Mouse (Mus musculus) left cerebral cortex, adult 8-10 months (tissue): ENCODE data around the gene Kcnj4. TPM values are rescaled to one million over a fixed set of nuclear protein-coding genes. Genes with fewer than 3 reads are reported as not detected.

Experiments
- DNase-seq, 2 experiments: peaks; one replicate each; pipeline ENCODE4 v3.0.0; 2022; ENCODE audit warnings: low spot score in 2 of 2
- total RNA-seq, 4 experiments: library from RNA; stranded (reverse); gene quantifications; 2 replicates each; pipeline ENCODE4 v1.2.4; 2022

Kcnj4 gene
- 100 to 1,000 TPM; 188 to 236 (median 202) TPM for total RNA-seq

DNA sequence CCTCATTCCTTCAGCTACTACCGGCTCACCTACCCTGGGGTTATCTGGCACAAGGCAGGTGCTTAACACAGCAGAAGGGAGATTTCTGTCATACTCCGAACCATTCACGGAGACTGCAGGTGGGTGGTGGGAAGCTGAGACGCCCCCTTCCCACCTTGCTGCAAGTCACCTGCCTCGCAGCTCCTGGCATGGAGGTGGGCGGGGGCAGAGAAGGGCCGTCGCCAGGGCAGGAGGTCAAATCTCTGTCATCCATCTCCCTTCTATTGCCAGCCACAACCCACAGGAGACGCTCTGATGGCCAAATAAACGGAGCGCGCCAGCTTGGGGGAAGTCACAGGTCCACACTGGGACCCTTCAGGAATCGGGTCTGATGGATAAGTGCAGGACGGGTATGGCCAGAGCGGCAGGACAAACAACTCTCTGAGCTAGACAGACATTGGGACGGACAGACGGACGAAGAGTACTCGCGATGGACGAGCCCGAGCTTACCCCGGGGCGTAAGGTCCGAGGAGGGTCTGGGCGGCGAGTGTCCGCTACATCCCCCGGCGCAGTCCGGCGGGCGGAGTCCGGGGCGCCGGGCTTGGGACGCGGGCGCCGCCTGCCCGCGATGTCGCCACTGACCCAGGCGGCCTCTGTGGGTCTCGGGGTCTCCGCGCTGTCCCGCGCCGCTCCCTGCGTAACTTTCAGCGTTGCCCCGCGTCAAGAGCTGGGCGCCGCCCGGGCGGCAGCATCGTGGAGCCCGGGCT is at the start of gene Kcnj4:
Gene Kcnj4, minus strand, starts transcription at position 535 of the 746 bp plus-strand sequence.
- no peak for DNase-seq

DNA sequence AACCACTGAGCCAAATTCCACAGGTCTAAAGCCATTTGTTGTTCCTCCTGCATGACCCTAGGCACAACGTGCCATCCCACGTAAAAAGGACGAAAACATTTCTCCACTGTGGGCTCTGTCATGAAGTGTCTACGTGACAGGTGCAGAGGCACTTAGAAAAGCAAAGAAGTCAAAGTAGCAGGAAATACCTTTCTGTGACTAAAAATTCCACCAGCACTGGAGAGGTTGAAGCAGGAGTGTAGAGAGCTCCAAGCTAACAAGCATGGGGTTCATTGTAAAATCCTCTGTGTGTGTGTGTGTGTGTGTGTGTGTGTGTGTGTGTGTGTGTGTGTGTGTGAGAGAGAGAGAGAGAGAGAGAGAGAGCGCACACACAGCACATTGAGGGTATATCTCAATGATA is 47.5 kb upstream of the Kcnj4 start:
- no peak for DNase-seq

DNA sequence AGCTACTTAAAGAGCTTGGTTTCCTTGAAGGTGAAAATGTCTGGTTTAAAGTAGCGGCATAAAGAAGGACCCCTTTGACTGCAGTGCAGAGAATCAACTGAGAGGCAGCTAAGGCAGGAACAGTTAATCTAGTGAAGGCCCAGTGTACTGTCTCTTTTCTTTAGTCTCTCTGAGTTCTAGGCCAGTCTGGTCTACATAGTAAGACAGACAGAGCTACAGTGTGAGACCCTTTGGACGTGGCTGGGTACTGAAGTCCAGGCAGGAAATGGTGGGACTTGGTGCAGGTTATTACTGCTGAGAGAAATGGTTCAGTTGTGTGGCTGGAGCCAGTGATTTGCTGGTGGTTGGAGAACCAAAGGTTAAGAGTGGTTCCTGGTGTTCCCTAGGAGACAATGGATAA is 43.2 kb upstream of the Kcnj4 start:
- DNase-seq, result no peak

DNA sequence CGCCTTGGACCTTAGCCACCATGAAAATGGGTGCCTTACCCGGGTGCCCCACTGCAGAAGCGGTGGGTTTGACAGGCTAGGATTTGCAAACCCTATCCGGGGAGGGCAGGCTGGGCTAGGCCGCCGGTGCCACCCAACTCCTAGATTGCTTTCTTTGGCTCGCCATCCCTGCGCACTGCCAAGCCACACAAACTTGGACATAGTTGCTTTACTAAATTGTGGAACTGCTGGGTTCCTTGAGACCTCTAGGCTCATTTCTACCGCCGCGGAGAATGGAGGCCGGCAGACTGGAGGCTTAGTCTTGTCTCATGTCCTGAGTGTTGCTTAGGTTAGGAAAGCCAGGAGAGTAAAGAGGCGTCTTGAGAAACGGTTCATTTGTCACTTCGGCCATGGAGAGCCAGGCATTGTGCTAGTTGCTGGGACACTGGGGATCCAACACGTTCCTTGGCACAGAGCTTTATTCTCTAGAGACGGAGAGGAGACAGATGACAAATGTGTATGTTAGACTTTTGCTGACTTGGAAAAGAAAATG is 42.3 kb upstream of the Kcnj4 start:
- DNase-seq, result no peak

DNA sequence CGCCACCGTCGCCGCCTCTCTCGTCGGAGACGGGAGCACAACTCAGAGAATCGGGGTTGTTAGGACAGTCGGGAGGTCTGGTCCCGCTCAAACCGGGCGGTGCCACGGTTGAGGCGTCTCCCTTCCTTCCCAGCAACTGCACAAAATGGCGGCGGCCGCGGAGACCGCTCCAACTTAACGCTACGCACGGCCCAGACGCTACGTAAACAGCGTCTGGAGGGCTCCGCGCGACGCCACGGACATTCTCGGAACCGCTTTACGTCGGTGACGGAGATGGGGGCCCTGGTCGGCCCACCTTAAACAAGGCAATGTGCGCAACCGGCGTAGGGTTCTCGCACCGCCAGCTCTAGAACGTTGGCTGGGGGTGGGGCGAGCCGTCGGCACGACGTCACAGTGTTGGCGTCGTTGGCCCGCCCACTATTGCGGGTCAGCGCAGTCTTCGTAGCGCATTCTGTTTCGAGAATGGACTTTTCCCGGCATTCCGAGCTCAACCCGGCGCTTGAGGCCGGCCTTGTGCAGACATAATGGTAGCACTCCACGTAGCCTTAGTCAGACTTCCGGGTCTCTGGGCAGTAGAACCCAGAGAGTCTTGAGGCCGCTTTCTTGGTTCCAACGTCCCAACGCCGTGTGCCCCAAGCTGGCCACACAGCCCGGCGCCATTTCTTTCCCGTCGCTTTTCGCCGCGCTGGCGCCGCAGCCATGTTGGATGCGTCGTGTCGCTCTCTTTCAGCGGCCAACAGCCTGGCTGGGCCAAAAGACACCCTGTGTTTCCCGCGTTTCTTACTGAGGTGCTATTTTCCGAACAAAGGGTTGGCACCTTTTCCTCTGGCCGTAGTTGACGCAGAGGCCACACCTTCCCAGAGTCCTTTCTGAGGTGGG is 41.6 kb upstream of the Kcnj4 start, which contains the start of gene Ddx17:
Gene Ddx17, minus strand, starts transcription at position 332 of the 879 bp plus-strand sequence.
- DNase-seq, result peak; percentile 96 to 99

DNA sequence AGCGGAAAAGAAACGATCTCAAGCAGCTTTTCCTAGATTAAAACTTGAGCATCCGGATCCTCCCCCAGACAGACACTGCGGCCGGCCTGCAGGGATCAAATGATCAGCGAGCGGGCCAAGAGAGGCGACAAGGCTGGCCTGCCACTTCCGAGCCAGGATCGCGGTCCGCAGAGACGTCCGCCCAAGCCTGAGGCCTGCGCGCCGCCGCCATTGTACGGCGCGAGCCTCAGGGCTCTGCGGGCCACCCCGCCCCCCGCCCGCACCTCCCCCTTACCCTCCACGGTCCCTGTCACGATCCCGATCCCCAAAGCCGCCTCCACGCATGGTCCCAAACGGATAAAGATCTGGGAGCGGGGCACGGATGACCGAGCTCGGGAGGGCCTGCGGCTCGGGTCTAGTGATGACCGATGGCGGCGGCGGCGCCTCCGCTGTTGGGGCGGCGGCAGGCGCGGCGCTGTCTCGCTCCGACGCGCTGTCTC is 40.9 kb upstream of the Kcnj4 start:
- DNase-seq, result no peak

DNA sequence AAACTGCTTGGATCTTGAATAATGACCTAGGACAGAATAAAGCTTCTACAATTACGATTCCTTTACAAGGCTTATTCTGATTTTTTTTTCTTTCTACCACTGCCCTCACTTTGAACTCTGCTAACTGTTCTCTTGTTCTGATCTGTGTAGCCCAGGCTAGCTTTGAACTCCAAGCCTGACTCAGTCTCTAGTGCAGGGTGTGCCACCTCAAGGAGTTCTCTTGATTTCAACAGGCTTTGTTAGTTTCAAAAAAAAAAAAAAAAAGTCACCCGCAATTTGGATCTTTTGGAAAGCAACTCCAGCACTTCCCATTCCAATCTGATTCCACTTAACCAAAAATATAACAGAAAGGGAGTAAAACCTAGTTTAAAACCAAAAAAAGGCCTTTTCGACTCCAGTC is 40.5 kb upstream of the Kcnj4 start:
- DNase-seq, result no peak

DNA sequence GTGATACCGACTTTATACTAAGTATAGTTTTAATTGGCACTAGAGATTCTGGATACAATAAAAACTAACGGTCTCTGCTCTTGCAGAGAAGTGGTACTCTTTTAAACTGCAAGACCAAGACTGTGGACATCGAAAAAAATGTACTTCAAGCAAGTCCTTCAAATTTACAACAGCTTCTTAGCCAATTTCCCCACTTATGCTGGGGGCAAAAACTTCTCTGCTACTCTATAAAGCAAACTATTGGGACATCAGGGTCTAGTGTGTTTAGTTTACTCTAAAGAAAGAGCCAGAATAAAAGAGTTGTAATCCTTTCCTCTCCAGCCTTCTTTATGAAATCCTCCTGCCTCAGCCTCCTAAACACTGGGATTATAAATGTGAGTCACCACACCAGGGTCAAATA is 38.9 kb upstream of the Kcnj4 start:
- DNase-seq, result no peak

DNA sequence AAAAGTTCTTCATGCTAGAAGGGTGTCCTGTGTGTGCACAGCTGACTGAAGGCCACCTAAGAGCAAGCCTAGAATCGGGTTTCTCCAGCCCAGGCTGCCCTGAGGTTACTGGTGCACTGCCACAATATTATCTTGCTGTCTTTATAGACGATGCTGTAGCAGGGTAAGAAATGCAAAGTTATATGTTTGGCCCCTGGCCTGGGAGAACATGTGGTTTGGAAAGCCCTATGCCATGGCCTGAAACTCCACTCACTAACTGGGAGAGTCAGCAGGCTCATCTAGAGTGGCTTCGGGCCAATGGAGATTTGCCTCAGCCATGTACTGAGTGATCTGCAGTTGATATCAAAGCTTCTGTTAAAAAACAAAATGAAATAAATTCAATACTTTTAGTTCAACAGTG is 28.8 kb upstream of the Kcnj4 start:
- DNase-seq, result no peak

DNA sequence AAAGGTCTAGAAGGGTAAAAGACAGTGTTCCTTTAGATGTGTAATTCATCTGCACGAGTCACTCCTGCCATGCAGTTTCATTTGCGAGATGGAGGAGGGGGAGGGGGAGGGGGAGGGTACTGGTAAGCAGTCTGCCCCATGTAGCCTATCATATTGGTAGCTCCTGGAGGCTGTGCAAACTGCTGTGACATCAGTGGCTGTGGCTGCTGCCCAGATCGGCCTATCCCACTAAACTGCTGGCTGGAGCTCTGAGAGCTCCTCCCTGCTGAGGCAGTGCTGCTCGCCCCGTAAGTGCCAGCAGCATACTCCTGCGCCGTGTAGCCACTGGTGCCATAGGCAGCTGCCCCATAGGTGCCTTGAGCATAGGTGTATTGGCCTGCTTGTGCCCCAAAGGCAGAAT is 24.9 kb upstream of the Kcnj4 start:
- DNase-seq, result no peak

DNA sequence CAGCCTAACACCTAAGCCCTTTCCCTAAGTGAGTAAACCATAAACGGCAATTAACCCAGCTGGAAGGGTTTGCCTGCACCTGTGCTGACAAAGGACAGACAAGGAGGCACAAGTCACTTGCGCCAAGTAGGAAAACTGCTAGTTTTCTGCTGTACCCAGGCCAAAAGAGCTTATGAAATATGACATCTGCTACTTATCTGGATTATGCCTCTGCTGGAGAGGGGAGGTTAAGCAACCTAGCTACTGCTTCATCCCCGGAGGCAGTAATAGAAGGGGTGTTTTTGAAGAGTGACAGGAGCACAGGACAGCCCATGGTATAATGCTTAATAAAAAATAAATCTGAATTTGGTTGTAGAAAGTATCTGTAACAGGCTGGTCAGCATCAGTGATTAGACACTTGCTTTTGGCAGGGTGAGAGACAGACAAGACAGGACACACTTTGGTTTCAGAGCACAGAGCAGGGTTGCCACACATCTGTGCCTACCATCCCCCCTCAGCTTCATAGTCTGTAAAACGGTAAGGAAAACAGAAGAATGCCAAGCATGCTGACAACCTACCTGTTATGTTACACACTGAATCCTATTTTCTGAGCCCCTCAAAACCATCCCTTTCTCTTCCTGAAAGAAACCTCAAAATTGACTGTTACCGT is 23.1 kb upstream of the Kcnj4 start:
- no peak for DNase-seq

DNA sequence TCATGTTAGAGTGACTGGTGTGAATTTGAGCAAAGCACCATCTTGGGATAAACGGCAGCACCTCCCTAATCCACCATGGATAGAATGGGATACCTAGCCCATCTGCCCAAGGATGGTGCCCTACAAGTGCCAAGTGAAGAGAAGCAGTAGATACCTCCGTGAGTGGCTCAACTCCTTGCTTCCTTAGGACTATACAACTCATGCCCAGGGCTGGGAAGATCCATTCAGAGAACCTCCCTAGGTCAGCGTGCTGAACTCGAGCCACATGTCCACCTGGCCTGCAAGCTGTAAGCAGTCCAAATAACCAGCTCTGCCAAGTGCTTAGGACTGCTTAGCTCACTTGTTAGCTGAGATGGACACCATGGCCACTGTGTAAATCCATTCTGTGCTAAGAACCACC is 22.2 kb upstream of the Kcnj4 start:
- DNase-seq, result no peak

DNA sequence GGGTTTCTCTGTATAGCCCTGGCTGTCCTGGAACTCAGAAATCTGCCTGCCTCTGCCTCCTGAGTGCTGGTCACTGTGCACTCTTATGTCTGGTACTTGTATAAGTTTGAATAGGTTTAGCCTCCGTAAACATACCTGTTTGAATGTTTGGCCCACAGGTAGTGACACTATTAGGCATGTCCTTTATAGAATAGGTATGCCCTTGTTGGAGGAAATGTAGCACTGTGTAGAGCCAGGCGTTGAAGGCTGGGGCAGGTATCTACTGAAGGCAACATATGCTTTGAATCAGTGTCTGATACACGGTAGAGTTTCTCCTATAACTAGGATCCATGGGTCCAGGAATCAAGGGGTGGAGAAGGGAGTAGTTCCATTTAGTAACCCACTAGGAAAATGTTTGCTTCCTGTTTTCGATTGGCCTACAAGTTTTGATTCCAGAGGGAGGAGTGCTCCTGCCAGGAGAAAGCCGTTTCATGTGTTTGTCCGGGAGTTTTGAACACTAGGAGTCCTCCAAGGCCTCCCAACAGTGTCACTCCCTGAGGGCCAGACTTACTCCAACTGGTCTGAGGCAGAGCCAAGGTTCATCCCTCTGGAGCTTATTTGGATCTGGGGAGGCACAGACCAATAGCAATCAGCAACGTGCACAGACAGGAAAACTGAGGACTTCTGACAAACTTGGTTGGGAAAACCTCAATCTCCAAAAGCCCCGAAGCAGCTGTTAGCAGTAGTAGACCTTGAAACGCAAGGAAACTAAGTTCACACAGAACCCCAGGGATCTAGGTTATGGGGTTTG is 21.1 kb upstream of the Kcnj4 start:
- DNase-seq, result no peak

DNA sequence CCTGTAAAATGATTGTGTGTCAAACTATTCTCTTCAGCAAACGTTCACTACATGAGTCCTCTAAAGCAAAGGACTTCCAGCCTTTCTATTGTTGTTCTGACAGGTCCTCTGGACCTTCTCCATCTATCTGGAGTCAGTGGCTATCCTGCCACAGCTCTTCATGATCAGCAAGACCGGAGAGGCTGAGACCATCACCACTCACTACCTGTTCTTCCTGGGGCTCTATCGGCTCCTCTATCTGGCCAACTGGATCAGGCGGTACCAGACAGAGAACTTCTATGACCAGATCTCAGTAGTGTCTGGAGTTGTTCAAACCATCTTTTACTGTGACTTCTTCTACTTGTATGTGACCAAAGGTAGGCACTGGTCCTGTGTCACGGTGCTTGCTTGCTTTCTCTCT is 20.5 kb upstream of the Kcnj4 start:
- no peak for DNase-seq

DNA sequence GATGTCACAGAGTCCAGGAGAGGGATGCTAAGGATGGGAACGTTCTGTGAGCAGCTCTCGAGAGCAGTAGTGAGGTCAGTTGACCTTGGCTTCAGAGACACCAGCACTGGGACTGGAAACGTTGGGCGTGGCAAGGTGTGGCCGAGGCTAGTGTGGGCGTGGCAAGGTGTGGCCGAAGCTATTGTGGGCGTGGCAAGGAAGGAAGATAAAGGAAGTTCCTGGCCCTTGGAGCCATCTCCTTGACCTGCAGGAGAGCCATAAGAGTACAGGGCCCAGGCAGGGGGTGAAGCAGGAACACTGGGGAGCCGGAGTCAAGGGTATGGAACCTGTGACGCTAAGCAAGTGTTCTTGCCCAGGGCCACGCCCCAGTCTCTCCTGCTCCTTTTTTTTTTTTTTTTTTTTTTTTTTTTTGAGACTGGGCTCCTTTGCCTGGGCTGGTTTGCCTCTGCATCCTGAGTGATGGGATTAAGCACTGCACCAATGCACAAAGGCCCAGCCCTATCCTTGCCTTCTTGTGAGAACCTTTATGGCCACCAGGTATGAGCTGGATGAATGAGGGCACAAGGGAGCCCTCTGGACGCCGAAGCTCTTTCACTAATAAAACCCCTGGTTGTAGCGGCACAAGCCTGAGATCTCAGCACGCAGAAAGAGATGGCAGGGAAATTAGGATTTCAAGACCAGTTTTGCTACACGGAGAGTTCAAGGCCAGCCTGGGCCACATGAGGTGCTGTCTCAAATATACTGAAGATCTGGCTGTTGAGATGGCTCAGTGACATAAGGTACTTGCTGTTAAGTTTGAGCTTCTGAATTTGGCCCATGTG is 14.6 kb upstream of the Kcnj4 start:
- DNase-seq, result no peak

DNA sequence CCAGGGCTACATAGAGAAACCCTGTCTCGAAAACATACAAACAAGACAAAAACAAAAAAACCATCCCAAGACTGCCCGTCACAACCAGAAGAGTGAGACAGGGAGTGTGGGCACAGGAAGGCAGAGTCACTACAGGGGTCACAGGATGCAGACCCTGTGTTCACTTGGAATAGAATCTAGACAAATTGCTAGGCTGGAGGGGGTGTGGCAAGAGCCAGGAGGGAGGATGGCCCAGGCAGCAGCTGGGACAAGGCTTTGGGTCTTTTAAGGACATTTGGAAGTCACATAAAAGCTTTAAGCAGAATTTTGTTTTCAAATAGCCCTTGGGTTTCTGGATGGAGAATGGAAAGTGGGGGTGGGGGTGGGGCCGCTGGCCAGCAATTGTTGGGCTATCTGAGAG is 13.5 kb upstream of the Kcnj4 start:
- DNase-seq, result no peak

DNA sequence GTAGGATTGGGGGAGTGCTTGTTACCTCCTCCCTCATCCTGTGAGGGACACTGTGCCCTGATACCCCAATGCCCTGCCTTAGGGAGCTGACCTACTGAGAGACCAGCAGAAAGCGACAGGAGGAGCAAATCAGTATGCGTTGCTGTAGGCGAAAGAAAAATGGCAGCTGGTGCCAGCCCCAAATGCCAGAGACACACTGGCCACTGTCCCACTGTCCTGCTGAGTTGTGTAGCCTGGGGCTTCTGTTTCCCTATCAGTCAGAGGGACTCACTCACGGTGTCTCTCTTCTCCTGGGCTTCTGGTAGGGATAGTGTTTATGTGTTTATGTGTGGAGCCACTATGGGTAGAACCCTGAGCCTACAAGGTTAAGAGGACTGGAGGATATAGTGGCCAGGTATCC is 12.7 kb upstream of the Kcnj4 start:
- no peak for DNase-seq

DNA sequence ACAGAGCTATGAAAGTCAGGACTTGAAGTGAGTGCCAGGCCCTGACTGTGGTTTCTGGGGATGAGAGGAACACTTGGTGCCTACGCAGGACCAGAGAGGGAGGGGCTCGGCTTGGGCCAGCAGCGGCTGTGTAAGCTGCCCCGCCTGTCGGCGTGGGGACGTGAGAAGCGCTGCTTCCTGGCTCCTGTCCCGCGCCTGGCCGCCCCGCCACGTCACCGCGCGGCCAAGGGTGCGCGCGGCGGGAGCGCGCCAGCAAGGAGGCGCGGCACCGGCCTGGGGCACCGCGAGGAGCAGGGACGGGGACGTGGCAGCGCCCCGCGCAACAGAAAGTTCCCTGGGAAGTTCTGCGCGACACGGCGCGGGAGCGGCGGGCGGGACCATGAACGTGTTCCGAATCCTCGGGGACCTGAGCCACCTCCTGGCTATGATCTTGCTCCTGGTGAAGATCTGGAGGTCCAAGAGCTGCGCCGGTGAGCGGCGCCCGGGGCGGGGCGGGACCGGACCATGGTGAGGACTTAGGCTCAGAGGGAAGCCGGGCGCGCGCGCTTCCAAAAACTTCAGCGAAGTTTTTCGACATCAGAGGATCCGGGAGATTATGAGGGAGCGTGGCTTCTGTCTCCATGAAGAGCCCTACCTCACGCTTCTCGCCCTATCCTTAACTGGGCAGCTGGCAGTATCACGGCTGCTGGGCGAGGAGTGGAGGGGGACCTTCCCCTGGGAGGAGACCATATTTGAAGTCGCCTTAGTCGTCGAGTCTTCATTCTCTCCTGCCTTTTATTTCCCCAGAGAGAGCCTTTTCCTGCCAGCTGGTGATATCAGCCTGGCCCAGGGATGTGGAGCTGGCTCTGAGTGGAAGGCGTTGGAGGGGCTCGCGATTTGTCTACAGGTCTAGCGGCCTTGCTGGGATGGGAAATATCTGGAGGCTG is 11.4 kb upstream of the Kcnj4 start, which contains the start of gene Kdelr3:
Gene Kdelr3, plus strand, starts transcription at position 241 of the 926 bp plus-strand sequence.
- DNase-seq, result peak in 1 of 2 experiments; percentile 27

DNA sequence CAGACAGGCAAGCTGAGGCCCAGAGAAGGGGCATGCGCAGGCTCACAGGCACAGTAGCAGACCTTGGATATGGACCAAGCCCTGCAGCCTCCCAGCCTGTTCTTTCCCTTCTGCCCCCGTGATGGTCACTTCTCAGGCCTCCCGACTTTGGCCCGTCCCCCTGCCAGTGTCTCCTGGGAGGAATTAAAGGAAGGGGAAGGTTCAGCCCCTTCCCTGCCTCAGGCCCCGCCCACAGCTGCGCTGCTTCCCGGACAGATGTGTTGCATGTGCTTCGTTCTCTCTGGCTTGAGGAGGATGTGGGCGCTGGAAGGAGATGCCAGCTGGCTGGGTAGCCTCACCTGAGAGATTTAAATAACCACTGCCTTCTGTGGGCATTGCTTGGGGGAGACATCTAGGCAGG is 8.9 kb upstream of the Kcnj4 start:
- no peak for DNase-seq
